Mouse (Mus musculus): ENCODE results near the gene Clec9a.

Gene Clec9a

GRCm38 (mm10) chr6:129408562-129408961 lies at the start of gene Clec9a:
Gene Clec9a, plus strand, starts transcription at chr6:129408862.
- no peak for DNase-seq (ENCODE audit: low spot score in 2 of 2)

- no peak for DNase-seq (ENCODE audit: low spot score in 2 of 2)
Observed at GRCm38 (mm10) chr6:129359515-129359914, 49.1 kb upstream of the Clec9a start.

GRCm38 (mm10) chr6:129363942-129364341 lies 44.7 kb upstream of the Clec9a start:
- DNase-seq (ENCODE audit: low spot score in 2 of 2) = no peak

- DNase-seq (ENCODE audit: low spot score in 2 of 2) = no peak
Observed at GRCm38 (mm10) chr6:129365959-129366359, 42.7 kb upstream of the Clec9a start.

GRCm38 (mm10) chr6:129369374-129370132 lies 39.1 kb upstream of the Clec9a start:
- DNase-seq (ENCODE audit: low spot score in 2 of 2) = no peak

- DNase-seq (ENCODE audit: low spot score in 2 of 2) = no peak
Observed at GRCm38 (mm10) chr6:129374937-129375471, 33.7 kb upstream of the Clec9a start.

- DNase-seq (ENCODE audit: low spot score in 2 of 2) = no peak
Observed at GRCm38 (mm10) chr6:129380454-129380853, 28.2 kb upstream of the Clec9a start.

- DNase-seq (ENCODE audit: low spot score in 2 of 2) = no peak
Observed at GRCm38 (mm10) chr6:129381736-129382135, 26.9 kb upstream of the Clec9a start.

- no peak for DNase-seq (ENCODE audit: low spot score in 2 of 2)
Observed at GRCm38 (mm10) chr6:129383466-129383865, 25.2 kb upstream of the Clec9a start.

GRCm38 (mm10) chr6:129385000-129385399 lies 23.7 kb upstream of the Clec9a start:
- no peak for DNase-seq (ENCODE audit: low spot score in 2 of 2)

GRCm38 (mm10) chr6:129385774-129386173 lies 22.9 kb upstream of the Clec9a start, which contains the start of gene Clec12b:
Gene Clec12b, minus strand, starts transcription at chr6:129385874.
- no peak for DNase-seq (ENCODE audit: low spot score in 2 of 2)

GRCm38 (mm10) chr6:129393087-129393720 lies 15.5 kb upstream of the Clec9a start:
- no peak for DNase-seq (ENCODE audit: low spot score in 2 of 2)

- DNase-seq (ENCODE audit: low spot score in 2 of 2) = no peak
Observed at GRCm38 (mm10) chr6:129393732-129394131, 14.9 kb upstream of the Clec9a start.

GRCm38 (mm10) chr6:129396997-129397396 lies 11.7 kb upstream of the Clec9a start, which contains the start of gene Clec1b:
Gene Clec1b, plus strand, starts transcription at chr6:129397297.
- DNase-seq (ENCODE audit: low spot score in 2 of 2) = no peak

- DNase-seq (ENCODE audit: low spot score in 2 of 2) = no peak
Observed at GRCm38 (mm10) chr6:129399945-129400344, 8.7 kb upstream of the Clec9a start.

- DNase-seq (ENCODE audit: low spot score in 2 of 2) = no peak
Observed at GRCm38 (mm10) chr6:129402404-129402803, 6.3 kb upstream of the Clec9a start.

- DNase-seq (ENCODE audit: low spot score in 2 of 2) = no peak
Observed at GRCm38 (mm10) chr6:129403391-129403790, 5.3 kb upstream of the Clec9a start.

GRCm38 (mm10) chr6:129405999-129406398 lies 2.7 kb upstream of the Clec9a start:
- DNase-seq (ENCODE audit: low spot score in 2 of 2) = no peak

GRCm38 (mm10) chr6:129407324-129407723 lies 1.3 kb upstream of the Clec9a start:
- no peak for DNase-seq (ENCODE audit: low spot score in 2 of 2)

GRCm38 (mm10) chr6:129414177-129414576 lies 5.5 kb downstream of the Clec9a start:
- DNase-seq (ENCODE audit: low spot score in 2 of 2) = no peak

GRCm38 (mm10) chr6:129422311-129422710 lies 13.6 kb downstream of the Clec9a start:
- no peak for DNase-seq (ENCODE audit: low spot score in 2 of 2)

- no peak for DNase-seq (ENCODE audit: low spot score in 2 of 2)
Observed at GRCm38 (mm10) chr6:129423040-129423733, 14.5 kb downstream of the Clec9a start.

Data from frontal cortex, postnatal 25 days (tissue).